Mouse (Mus musculus) kidney, embryonic 16.5 days (tissue): ENCODE measurements around the gene Chp2. TPM values are rescaled to one million over a fixed set of nuclear protein-coding genes. Genes with fewer than 3 reads are reported as not detected.
A peak's percentile ranks its signal among the peaks of the same experiment; 100 is the strongest.
"Not testable (repeated sequence)": the region's sequence is repeated elsewhere in the genome, so short reads cannot be mapped to it uniquely, and the experiment has no call there.

Source experiments
- ATAC-seq: fragments of 200-750 bp; cut with Nextera tagmentation; 2 replicates; pipeline ENCODE4 v1.8.0; 2017; ENCODE audit warnings: moderate TSS enrichment; ENCODE audit not compliant: low FRiP score, low TSS enrichment
- H3K27ac ChIP-seq: fragments of 300-500 bp; sonication (generic); 2 replicates; pipeline ENCODE4 v1.5.1; 2014; ENCODE audit warnings: low read length
- H3K27me3 ChIP-seq: fragments of 300-500 bp; sonication (generic); 2 replicates; pipeline ENCODE4 v1.6.1; 2014; ENCODE audit warnings: low read length, control low read depth, mixed read lengths; ENCODE audit not compliant: insufficient read depth
- H3K36me3 ChIP-seq: fragments of 300-500 bp; sonication (generic); 2 replicates; pipeline ENCODE4 v1.6.1; 2014; ENCODE audit warnings: low read length, control low read depth, mixed read lengths; ENCODE audit not compliant: insufficient read depth
- H3K4me1 ChIP-seq: fragments of 300-500 bp; sonication (generic); 2 replicates; pipeline ENCODE4 v1.6.1; 2014; ENCODE audit warnings: low read length, control low read depth, mixed read lengths; ENCODE audit not compliant: insufficient read depth
- H3K4me2 ChIP-seq: fragments of 300-500 bp; sonication (generic); replicated peaks from 2 replicates; pipeline ENCODE4 v1.6.1; 2014; ENCODE audit warnings: low read depth, low read length
- H3K4me3 ChIP-seq: fragments of 300-500 bp; sonication (generic); 2 replicates; pipeline ENCODE4 v1.5.1; 2014; ENCODE audit warnings: mild to moderate bottlenecking, low read length
- H3K9ac ChIP-seq: fragments of 300-500 bp; sonication (generic); replicated peaks from 2 replicates; pipeline ENCODE4 v1.6.1; 2014; ENCODE audit warnings: low read length
- H3K9me3 ChIP-seq: fragments of 300-500 bp; sonication (generic); 2 replicates; pipeline ENCODE4 v1.6.1; 2016; ENCODE audit warnings: low read length, control low read depth
- WGBS: fragments of 180-500 bp; shearing (Covaris S2); extraction: QIAGEN DNeasy Blood & Tissue Kit; methylation state at CpG from one replicate; pipeline ENCODE4 v1.1.7; 2014; 5-methylcytosine and 5-hydroxymethylcytosine counted together
- polyA plus RNA-seq: library from polyadenylated mRNA; unstranded; fragments of >200 nt; fragmentation: Nextera tagmentation; extraction: Ambion mirVana; gene quantifications from 2 replicates; pipeline ENCODE4 v1.2.1, GENCODE M21; 2015

Gene Chp2
- polyA plus RNA-seq, 1 experiment from 2014 or later: 0.46 TPM

DNA sequence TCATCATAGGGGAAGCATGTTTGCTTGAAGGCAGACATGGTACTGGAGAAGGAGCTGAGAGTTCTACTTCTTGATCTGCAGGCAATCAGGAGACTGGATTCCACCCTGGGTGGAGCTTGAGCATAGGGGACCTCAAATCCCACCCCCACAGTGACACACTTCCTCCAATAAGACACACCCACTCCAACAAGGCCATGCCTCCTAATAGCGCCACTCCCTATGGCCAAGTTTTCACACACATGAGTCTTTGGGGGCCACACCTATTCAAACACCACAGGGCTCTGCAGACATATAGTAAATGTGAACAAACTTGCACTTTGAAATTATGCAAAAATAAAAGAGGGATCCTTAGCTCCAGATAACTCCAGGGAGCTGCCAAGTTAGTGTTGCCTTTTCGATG is 19.6 kb downstream of the Chp2 start:
- Histone ChIP-seq H3K36me3 (no peaks in the 10 kb centered on the region), H3K4me3 (no peak overlapping the region), H3K9me3 (no peaks in the 10 kb centered on the region), H3K9ac (no peak overlapping the region), H3K27me3 (no peaks in the 10 kb centered on the region), H3K4me1 (no peaks in the 10 kb centered on the region), H3K4me2 (no peak overlapping the region), H3K27ac (no peak overlapping the region)
- 94% methylated on average over 2 of the region's 2 CpGs for WGBS
- no peak for ATAC-seq

DNA sequence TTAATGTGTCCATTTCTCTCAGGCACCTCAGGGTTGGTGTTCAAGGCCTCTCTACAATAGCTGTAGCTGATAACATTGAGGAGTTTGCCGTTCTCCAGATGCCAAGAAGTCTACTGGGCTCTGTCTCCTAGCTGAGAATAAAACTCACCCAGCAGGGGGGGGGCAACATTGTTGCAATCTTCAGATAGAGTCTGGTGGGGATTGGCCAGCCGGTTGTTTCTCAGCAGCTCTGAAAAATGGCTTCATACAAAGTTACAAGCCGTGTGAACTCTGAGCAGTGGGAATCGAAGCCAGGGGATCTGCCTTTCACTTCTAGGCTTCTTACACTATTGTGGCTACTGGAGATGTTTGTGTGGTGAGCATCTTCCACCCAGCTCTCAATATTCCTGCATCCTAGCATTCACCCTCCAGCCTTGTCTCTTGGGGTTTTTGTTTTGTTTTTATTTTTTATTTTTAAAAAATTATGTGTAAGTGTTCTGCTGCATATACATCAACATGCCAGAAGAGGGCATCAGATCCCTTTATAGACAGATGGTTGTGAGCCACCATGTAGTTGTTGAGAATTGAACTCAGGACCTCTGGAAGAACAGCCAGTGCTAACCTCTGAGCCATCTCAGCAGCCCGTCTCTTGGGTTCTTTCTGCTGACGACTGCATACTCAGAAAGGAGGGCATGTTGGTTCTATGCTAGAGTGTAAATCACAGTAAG is 21.3 kb downstream of the Chp2 start:
- no peak overlapping the region for H3K27ac ChIP-seq
- ATAC-seq: no peak
- no peaks in the 10 kb centered on the region for H3K36me3 ChIP-seq
- H3K27me3 ChIP-seq: no peaks in the 10 kb centered on the region
- no peak overlapping the region for H3K9ac ChIP-seq
- H3K4me3 ChIP-seq: no peak overlapping the region
- no peaks in the 10 kb centered on the region for H3K9me3 ChIP-seq
- 78% methylated on average over 6 of the region's 6 CpGs for WGBS
- H3K4me2 ChIP-seq: no peak overlapping the region
- H3K4me1 ChIP-seq: no peaks in the 10 kb centered on the region

DNA sequence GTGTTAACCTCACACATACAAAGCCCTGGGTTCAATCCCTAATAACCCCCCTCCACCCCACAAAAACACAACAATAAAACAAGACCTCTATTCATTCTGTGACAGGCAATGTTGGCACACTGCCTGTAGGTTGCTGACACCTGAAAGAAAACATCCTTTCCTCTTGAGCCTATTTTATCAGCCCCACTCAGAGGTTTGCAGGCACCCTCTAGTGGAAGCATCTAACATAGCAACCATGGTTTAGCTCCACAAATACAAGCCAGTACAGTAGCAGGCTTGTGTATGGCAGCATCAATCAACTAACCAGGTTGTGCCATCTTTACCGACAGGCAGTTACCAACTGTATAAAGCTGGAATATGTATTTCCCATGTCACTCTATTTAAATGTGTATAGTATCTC is 23.0 kb downstream of the Chp2 start:
- WGBS: 41% methylated on average over 1 of the region's 1 CpGs
- H3K36me3 ChIP-seq: no peaks in the 10 kb centered on the region
- no peaks in the 10 kb centered on the region for H3K4me1 ChIP-seq
- no peak overlapping the region for H3K4me3 ChIP-seq
- H3K27me3 ChIP-seq: no peaks in the 10 kb centered on the region
- H3K9ac ChIP-seq: no peak overlapping the region
- no peak overlapping the region for H3K4me2 ChIP-seq
- no peak overlapping the region for H3K27ac ChIP-seq
- no peak for ATAC-seq
- H3K9me3 ChIP-seq: no peaks in the 10 kb centered on the region

DNA sequence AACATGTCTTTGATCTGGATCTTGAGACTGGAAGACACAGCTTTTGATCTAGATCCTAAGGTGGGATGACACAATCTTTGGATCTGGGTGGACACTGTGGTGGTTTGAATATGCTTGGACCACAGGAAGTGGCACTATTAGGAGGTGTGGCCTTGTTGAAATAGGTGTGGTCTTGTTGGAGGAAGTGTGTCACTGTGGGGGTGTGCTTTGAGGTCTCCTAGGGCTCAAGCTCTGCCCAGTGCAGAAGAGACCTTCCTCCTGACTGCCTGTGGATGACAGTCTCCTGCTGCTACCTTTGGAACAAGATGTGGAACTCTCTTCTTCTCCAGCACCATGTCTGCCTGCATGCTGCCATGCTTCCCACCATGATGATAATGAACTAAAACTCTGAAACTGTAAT is 23.4 kb downstream of the Chp2 start:
- not testable (repeated sequence) for H3K9ac ChIP-seq

DNA sequence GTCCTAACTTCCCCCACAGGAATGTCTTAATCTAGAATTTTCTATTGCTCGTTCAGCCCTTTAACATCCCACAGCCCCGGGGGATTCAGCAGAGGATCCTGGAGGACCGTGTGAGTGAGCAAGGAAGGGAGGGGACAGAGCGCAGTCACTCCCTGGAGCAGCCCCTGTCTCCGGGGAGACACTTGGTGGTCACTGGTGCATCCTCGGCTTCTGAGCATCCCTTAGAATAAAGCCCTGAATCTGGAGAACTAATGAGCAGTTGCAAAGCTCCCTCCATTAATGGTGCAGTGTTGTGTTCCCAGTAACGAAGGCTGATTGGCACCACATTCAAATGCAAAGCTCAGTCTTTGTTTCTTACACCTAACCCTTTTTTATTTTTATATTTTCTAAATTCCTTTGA is 24.9 kb downstream of the Chp2 start:
- Histone ChIP-seq H3K9ac (no peak overlapping the region), H3K27ac (no peak overlapping the region), H3K36me3 (no peaks in the 10 kb centered on the region), H3K4me1 (no peaks in the 10 kb centered on the region), H3K9me3 (no peaks in the 10 kb centered on the region), H3K4me2 (no peak overlapping the region), H3K4me3 (no peak overlapping the region), H3K27me3 (no peaks in the 10 kb centered on the region)
- no peak for ATAC-seq
- 55% methylated on average over 7 of the region's 7 CpGs for WGBS

More for the DNA sequence above, 23.4 kb downstream of the Chp2 start:
- not testable (repeated sequence) for H3K36me3 ChIP-seq, H3K27ac ChIP-seq, H3K27me3 ChIP-seq, H3K9me3 ChIP-seq, ATAC-seq, H3K4me2 ChIP-seq, H3K4me1 ChIP-seq, H3K4me3 ChIP-seq

DNA sequence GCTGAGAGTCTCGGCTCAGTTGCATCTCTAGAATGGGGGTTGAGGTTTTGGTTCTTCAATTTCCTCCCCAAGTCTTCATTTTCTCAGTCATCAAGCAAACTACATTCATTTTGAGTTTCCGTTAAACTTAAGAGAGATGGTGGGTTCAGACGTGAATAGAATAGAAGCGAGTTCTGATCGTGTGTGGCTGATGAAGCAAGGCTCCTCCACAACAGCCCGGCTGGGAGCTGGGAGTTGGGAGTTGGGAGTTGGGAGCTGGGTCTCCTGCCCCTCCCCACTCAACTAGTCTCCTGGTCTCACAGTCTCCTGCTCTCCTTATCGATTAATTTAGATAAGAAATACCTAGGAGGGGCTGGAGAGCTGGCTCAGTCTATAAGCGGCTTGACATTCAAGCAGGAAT is 25.3 kb downstream of the Chp2 start:
- H3K9ac ChIP-seq: no peak overlapping the region
- H3K9me3 ChIP-seq: no peaks in the 10 kb centered on the region
- no peak overlapping the region for H3K4me2 ChIP-seq
- WGBS: 85% methylated on average over 8 of the region's 8 CpGs
- no peak for ATAC-seq
- H3K27ac ChIP-seq: no peak overlapping the region
- H3K4me3 ChIP-seq: no peak overlapping the region
- no peaks in the 10 kb centered on the region for H3K27me3 ChIP-seq
- H3K4me1 ChIP-seq: no peaks in the 10 kb centered on the region
- no peaks in the 10 kb centered on the region for H3K36me3 ChIP-seq

DNA sequence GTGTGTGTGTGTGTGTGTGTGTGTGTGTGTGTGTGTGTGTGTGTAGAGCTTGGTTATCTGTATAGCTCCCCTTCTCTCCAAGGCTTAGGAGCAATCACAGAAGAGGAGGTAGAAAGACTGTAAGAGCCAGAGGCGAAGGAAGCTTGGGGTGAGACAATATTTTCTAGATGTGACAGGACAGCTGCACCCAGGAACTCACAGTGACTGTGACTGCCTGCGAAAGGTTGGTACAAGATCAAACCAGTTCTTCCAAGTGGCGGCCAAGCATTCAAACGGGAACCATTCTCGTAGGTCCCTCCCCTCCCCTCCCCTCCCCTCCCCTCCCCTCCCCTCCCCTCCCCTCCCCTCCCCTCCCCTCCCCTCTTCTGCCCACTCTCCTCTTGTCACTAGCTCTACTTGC is 26.7 kb downstream of the Chp2 start:
- no peaks in the 10 kb centered on the region for H3K4me1 ChIP-seq
- no peak overlapping the region for H3K4me2 ChIP-seq
- H3K36me3 ChIP-seq: no peaks in the 10 kb centered on the region
- no peak overlapping the region for H3K4me3 ChIP-seq
- H3K27ac ChIP-seq: no peak overlapping the region
- no peaks in the 10 kb centered on the region for H3K27me3 ChIP-seq
- ATAC-seq: no peak
- H3K9me3 ChIP-seq: no peaks in the 10 kb centered on the region
- H3K9ac ChIP-seq: no peak overlapping the region
- WGBS: 55% methylated on average over 5 of the region's 5 CpGs

DNA sequence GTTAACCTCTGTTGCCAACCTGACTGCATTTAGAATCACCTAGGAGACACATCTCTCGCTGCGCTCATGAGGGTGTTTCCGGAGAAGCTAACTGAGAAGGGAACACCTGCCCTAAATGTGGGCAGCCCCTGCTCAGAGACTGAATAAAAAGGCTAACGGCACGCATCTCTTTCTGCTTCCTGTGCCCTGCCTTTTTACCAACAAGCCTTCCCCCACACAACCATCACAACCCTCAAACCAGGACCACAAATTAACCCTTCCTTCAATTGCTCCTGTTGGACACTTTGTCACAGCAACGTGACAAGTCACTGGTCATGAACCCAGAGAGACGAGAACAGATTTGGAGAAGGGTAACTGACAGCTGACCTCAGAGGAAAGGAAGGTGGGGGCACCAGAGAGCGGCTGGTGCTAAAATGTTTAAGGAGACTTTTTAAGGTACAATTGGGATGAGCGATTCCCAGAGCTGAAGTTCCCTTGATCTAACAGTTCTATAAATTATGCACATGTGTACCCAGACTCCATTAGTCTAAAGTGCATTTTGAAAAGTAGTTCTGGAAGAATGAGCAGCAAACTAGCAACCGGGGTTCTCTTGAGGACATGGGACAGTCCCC is 28.1 kb downstream of the Chp2 start:
- Histone ChIP-seq H3K9me3 (no peaks in the 10 kb centered on the region), H3K4me1 (no peaks in the 10 kb centered on the region), H3K9ac (no peak overlapping the region), H3K4me2 (no peak overlapping the region), H3K4me3 (no peak overlapping the region), H3K36me3 (no peaks in the 10 kb centered on the region), H3K27me3 (no peaks in the 10 kb centered on the region), H3K27ac (no peak overlapping the region)
- ATAC-seq: no peak
- WGBS: 74% methylated on average over 10 of the region's 10 CpGs

DNA sequence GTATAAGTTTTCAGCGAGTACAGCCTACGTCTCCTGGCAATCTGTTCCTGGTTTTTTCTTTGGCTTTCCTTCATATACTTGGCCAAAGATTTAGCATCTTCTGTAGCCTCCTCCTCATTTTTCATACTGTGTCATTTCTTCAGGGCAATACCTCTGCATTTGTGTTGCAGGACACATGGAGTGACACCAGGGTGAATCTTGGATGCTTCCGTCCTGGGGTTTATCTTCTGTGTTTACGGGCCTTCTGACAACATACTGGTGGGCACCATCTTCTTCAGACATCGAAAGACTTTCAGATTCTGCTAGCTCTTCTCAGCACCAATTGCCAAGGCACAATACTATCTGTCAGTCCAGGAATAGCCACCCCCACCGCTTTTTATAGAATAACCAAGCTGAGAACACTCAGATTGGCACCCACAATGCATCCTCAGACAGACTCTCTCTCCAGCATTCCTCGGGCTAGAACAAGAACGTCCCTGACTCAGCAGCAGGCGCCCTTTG is 30.1 kb downstream of the Chp2 start:
- H3K9ac ChIP-seq: no peak overlapping the region
- no peaks in the 10 kb centered on the region for H3K36me3 ChIP-seq
- H3K4me1 ChIP-seq: no peaks in the 10 kb centered on the region
- no peak overlapping the region for H3K4me2 ChIP-seq
- 82% methylated on average over 9 of the region's 9 CpGs for WGBS
- H3K4me3 ChIP-seq: no peak overlapping the region
- no peak for ATAC-seq
- no peak overlapping the region for H3K27ac ChIP-seq
- H3K9me3 ChIP-seq: no peaks in the 10 kb centered on the region
- H3K27me3 ChIP-seq: no peaks in the 10 kb centered on the region

DNA sequence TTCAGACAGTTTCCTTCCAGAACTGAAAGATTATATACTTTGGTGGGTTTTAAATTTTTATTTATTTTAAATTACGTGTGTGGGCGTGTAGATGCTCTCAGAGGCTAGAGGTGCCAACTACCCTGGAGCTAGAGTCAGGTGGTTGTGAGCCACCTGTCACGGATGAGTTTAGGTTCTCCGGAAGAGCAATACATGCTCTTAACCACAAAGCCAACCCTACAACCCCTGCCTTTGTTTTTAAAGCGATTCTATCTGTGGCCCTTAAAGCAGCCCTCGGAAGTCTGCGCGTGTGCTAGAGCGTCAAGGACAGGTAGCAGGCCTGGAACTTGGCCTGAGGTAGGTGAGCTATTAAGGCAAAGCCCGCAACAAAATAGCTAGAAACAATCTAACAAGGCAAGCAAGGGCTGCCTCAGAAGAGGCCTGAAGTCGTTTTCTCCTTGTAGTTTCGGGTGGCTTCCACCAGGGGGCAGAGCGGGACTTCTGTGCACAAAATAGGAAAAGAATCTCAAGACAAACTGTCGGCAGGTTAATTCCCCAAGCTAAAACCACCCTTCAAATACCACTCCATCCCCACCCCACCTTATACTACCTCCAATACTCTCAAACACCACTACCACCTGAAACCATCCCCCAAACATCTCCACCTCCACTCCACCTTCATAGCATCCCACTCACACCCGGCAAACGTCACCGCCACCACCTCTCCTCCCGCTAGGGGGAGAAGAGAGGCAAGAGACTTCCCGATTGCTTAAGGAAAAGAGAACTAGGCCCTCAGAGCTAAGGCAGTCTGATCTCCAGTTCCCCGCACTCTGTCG is 32.1 kb downstream of the Chp2 start:
- H3K27ac ChIP-seq: no peak overlapping the region
- H3K9ac ChIP-seq: no peak overlapping the region
- no peaks in the 10 kb centered on the region for H3K9me3 ChIP-seq
- H3K36me3 ChIP-seq: no peaks in the 10 kb centered on the region
- H3K4me3 ChIP-seq: no peak overlapping the region
- ATAC-seq: peak; percentile 59
- no peaks in the 10 kb centered on the region for H3K27me3 ChIP-seq
- H3K4me2 ChIP-seq: peak overlapping the region; percentile 30
- WGBS: 29% methylated on average over 21 of the region's 21 CpGs
- no peaks in the 10 kb centered on the region for H3K4me1 ChIP-seq
